Mouse (Mus musculus) stomach, postnatal 0 days (tissue): ENCODE measurements around the gene Mok.

Experiments used
- CTCF ChIP-seq: IDR thresholded peaks from 2 replicates; pipeline ENCODE4 v1.5.1; 2016; ENCODE audit warnings: antibody characterized with exemption, low read depth, mild to moderate bottlenecking, moderate library complexity
- EP300 ChIP-seq: optimal IDR thresholded peaks from 2 replicates; pipeline ENCODE3; 2016; ENCODE audit warnings: antibody characterized with exemption

GRCm38 (mm10) chr12:110836729-110837128, 4.0 kb downstream of the Mok start:
- TF ChIP-seq EP300 (no peak), CTCF (no peak)
